Mouse (Mus musculus) mouse embryonic stem cell (cell line): ENCODE measurements at regions not wholly inside any gene's neighbourhood (a gene's known extent, or its start where the extent isn't known, plus 50 kb on each side); places are given as distances from the start of the nearest gene placed in this dataset.

Source experiments
- in situ Hi-C, 2 experiments: fragments of 300-500 bp; cut with MboI; formaldehyde crosslinking; loops; 1 replicate in 1 of 2; 3 replicates in 1 of 2; pipeline ENCODE4 v1.14.3; 2019 to 2020; ENCODE audit warnings: low sequenced_read_pairs in 2 of 2, low pct_unique_long_range_greater_than_20kb in 1 of 2, mixed read lengths in 1 of 2; ENCODE audit not compliant: unreplicated experiment in 1 of 2

- in situ Hi-C loops = no loop called here
Measured at GRCm38 (mm10) chr15:62203951-62204905, 1281.4 kb upstream of the A1bg start.

- in situ Hi-C loops = no loop called here
Measured at GRCm38 (mm10) chr15:62202781-62203375, 1280.1 kb upstream of the A1bg start.

DNA sequence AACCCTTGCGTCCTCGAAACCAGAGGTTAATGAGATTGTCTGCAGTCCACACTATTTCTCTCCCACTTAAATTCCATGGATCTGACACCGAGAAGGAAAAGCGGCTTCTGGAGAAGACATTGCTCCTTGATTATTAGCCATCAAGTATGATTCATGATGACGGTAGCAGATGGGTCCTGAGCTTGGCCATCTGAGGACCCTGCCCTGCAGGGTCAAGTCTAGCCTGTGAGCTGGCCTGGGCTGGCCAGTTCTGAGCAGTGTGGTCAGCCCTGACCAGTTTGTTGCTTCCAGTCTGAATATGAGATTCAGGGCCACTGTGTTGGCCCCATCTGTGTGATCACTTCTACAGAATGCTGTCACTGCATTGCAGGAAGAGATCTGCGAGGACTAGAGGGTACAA is 1275.9 kb upstream of the A1bg start:
- in situ Hi-C loops = no loop called here

DNA sequence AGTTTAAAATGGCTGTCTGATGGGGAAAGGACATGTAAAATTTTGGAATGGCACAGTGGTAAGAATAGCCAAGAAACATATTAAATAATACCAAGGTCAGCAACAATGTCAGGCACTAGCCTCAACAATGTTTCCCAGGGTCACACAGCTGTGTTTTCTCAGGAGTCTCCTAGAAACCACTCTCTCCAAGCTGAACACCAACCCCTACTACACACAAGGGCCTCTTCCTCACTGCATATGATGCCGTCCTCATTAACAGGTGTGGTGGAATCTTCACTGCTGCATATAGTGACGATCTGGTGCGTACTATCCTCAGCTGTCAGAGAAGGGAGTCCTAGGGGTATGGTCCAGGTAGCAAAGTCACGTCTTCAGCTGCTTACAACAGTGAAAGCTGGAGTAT is 1275.4 kb upstream of the A1bg start:
- in situ Hi-C loops = no loop called here

DNA sequence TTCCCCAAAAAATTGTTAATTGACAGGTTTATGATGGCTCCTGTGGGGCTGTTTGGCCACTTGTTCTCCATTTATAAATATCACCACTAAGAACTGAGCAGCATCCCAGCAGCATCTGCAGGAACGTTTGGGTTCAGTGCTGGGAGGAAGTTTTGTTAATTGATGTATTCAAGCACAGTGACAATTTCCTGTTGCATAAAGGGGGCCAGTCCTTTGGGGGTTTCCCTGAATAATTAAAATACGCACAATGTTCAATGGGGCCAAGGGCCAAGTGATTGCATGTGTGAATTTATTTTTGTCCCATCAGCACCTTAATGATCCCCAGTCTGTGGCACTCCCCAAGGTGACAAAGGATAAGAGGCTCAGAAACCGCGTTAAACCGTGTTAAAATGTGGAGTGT is 1272.6 kb upstream of the A1bg start:
- in situ Hi-C loops = no loop called here

DNA sequence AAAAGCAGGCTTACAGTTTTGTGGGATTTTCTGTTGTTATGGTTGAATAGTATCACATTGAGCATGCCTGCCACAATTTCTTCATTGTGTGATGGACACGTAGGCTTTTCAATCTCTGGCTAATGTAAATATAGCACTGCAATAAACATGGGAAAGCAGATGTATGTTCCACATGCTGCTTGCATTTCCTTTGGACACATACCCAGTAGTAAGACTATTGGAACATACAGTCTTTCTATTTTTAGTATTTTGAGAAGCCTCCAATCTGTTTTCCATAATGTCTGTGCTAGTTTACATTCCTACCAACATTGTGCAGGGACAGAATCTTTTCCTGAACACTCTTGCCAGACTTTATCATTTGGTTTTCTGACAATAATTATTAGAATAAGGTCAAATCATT is 1269.9 kb upstream of the A1bg start:
- in situ Hi-C loops = no loop called here

DNA sequence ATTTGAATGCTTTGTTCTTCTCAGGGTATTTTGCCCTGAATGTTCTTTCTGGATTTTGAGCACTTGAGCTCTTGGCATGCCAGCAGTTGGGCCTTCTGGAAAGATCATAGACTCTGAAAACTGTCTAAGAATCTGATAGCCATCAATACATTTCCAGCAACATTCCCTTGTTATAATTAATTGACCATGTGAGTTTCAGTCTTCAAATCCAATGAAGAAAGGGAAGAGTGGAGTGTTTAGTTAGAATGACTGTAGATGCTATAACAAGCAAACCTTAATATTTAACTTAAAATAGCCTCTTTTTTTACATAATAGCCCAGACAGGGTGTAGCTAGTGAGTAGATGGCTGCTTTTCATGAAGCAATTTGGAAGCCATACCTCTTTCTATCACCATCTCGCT is 1268.8 kb upstream of the A1bg start:
- in situ Hi-C loops = no loop called here

DNA sequence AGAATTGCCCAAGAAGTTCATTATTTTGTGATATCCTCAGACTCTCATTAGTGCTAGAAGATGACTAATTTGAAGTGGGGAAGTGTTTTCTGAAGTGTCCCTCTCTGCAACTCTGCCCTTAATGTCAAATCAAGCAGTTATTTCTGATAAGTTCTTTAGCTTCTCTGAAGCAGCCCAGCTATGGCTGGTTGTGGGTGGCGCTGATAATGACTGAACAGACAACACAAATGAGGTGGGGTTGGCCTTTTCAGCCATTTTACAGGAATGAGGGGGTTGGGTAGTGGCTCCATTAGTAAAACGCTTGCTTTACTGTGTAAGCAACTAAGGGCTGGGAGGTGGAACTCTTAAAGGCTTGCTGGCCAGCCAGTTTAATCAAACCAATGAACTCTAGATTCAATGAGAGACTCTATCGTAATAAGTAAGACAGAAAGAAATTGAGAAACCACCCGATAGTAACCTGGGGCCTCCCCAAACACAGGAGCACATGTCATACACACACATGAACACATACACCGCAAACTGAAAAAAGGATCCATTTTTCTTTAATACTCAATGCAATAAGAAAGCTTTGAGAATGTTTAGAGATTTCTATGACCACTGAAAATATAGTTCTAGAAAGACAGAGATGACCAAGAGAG is 1268.3 kb upstream of the A1bg start:
- in situ Hi-C loops = no loop called here

DNA sequence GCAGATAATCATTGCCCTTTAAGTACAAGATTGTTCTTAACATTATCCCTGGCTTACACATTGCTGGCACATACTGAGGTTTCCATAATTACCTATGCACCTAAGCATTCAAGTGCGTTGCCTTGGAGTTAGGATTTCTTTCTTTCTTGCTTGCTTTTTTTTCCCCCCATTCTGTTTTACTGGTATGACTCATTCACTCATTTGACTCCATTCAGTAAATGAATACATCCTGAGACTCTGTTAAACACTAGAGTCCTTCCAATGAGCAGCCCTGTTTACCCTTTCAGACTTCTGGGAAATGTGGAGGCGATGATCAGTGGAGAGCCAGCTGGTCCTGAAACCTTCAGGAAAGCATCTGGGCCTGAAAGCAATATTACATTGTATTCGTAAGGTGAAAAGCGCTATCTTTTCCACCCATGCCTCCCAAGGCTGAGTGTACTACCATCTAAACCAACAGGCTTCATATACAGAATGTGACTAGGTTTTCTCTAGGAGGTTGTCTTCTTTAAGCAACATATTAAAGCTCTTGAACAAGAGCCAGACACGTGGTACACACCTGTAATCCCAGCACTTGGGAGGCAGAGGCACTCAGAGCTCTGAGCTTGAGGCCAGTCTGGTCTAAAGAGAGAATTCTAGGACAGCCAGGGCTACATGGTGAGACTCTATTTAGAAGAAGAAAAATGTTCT is 1267.6 kb upstream of the A1bg start:
- in situ Hi-C loops = no loop called here

- in situ Hi-C loops = no loop called here
Measured at GRCm38 (mm10) chr15:62189565-62190181, 1266.9 kb upstream of the A1bg start.

DNA sequence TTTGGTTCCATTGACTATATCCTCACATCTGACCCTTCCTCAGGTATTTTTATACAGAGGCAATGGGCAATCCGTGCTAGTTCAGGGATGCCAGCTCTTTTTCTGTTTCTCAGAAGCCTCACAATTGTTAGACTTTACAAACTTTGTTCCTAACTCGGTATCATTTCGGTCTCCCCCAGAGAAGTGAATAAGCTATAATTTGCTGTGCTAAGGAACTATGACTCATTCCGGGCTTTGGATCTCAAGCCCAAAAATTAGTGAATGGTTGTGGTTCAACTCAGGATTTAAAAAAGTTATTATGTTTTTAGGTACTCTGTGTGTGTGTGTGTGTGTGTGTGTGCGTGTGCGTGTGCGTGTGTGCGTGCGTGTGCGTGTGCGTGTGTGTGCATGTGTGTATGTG is 1263.7 kb upstream of the A1bg start:
- in situ Hi-C loops = no loop called here

- in situ Hi-C loops = no loop called here
Measured at GRCm38 (mm10) chr15:62183803-62184202, 1261.0 kb upstream of the A1bg start.

- in situ Hi-C loops = no loop called here
Measured at GRCm38 (mm10) chr15:62181454-62181910, 1258.7 kb upstream of the A1bg start.

- in situ Hi-C loops = no loop called here
Measured at GRCm38 (mm10) chr15:62180718-62181117, 1257.9 kb upstream of the A1bg start.

- in situ Hi-C loops = no loop called here
Measured at GRCm38 (mm10) chr15:62179801-62180200, 1257.0 kb upstream of the A1bg start.

DNA sequence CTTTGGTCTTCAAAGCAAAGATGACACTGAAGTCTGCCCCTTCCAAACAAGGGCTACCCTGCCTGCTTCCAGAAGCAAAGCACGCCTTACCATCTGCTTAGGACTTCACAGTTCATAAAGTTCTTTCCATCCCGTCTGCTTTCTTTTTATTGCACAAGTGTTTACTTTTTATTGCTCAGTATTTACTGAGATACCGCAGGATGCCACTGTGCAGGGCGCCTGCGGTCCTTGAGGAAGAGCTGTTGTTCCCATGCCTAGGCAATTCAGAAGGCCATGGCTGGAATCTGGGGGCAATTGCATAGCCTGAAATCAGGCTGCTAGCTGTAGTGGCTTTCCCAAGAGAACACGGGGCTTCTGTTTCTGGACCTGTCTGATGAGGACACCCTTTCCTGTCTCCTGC is 1255.8 kb upstream of the A1bg start:
- in situ Hi-C loops = no loop called here

DNA sequence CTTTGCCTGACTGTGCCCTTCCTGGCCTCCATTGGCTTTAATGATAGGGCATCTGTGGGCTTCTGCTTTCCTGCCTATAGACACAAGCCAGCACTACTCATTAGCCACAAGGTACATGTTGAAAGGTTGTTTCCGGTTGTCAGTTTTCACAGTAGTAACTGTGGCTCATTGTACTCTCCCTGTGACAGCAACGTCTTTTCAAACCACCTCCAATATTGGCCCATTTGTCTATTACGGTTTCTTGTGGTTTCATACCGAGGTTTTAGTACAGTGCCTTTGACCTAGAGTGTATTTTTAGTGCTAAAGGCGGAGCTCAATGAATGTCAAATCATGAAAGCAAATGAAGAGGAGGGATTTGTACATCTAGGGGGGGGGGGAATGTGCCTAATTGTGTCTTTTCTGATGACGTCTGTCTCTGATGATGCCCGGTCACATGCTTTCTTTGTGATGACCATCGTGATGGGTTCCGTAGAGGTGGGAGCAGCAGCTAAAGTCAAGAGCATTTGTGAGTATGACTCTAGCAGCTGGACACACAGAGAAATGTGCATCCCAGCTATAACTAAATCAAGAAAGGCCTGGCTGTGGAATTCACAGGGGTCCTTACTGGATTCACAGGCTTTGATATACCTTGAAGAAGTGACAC is 1255.1 kb upstream of the A1bg start:
- in situ Hi-C loops = no loop called here

DNA sequence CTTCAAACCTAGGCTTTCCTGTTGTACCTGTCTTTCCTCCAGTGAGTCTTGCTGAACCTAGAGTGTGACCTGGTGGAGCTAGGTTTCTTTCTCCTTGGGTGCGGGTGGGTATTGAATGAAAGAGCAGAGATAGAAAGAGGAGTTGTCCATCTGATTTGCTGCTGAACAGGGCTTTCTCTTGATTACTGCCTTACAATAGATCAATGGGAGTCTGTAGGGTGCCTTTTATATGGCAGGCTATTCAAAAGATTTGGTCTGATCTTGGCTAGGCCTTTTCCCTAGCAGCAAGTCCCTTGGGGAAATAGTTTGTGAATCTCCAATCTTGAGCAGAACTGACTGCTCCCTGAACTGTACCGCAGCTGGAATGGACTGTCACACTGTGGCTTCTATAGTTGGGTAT is 1253.3 kb upstream of the A1bg start:
- in situ Hi-C loops = no loop called here
